Mouse (Mus musculus) heart, embryonic 11.5 days (tissue): ENCODE results near the gene Pds5a. TPM values are rescaled to one million over a fixed set of nuclear protein-coding genes. Genes with fewer than 3 reads are reported as not detected.
"Not testable (repeated sequence)": the region's sequence is repeated elsewhere in the genome, so short reads cannot be mapped to it uniquely, and the experiment has no call there.

Experiments used
- ATAC-seq: fragments of 200-750 bp; cut with Nextera tagmentation; replicated peaks from 2 replicates; pipeline ENCODE4 v1.8.0; 2017; ENCODE audit warnings: moderate library complexity; ENCODE audit not compliant: insufficient number of reproducible peaks, low FRiP score, low TSS enrichment
- H3K27ac ChIP-seq: fragments of 300-500 bp; sonication (generic); 2 replicates; pipeline ENCODE4 v1.5.1; 2014; ENCODE audit warnings: mild to moderate bottlenecking, low read depth, low read length
- H3K27me3 ChIP-seq: fragments of 300-500 bp; sonication (generic); 2 replicates; pipeline ENCODE4 v1.6.1; 2014; ENCODE audit warnings: mild to moderate bottlenecking, low read length, mixed read lengths; ENCODE audit not compliant: control insufficient read depth, insufficient read depth
- H3K36me3 ChIP-seq: fragments of 300-500 bp; sonication (generic); 2 replicates; pipeline ENCODE4 v1.6.1; 2014; ENCODE audit warnings: mild to moderate bottlenecking, low read length, moderate library complexity, mixed read lengths; ENCODE audit not compliant: control insufficient read depth, insufficient read depth
- H3K4me1 ChIP-seq: fragments of 300-500 bp; sonication (generic); 2 replicates; pipeline ENCODE4 v1.6.1; 2014; ENCODE audit warnings: low read length; ENCODE audit not compliant: control insufficient read depth, insufficient read depth
- H3K4me2 ChIP-seq: fragments of 300-500 bp; sonication (generic); 2 replicates; pipeline ENCODE4 v1.6.1; 2014; ENCODE audit warnings: mild to moderate bottlenecking, moderate library complexity
- H3K4me3 ChIP-seq: fragments of 300-500 bp; sonication (generic); 2 replicates; pipeline ENCODE4 v1.5.1; 2014; ENCODE audit warnings: low read depth, low read length
- H3K9ac ChIP-seq: fragments of 300-500 bp; sonication (generic); 2 replicates; pipeline ENCODE4 v1.6.1; 2014; ENCODE audit warnings: mild to moderate bottlenecking, low read depth, low read length, moderate library complexity
- H3K9me3 ChIP-seq: fragments of 300-500 bp; sonication (generic); replicated peaks from 2 replicates; pipeline ENCODE4 v1.6.1; 2016; ENCODE audit warnings: low read length; ENCODE audit not compliant: control insufficient read depth
- WGBS: fragments of 180-500 bp; shearing (Covaris S2); extraction: QIAGEN DNeasy Blood & Tissue Kit; methylation state at CpG from one replicate; pipeline ENCODE4 v1.1.7; 2014; ENCODE audit not compliant: insufficient replicate concordance; 5-methylcytosine and 5-hydroxymethylcytosine counted together
- polyA plus RNA-seq: library from polyadenylated mRNA; unstranded; fragments of >200 nt; fragmentation: Nextera tagmentation; extraction: Ambion mirVana; gene quantifications from 2 replicates; pipeline ENCODE4 v1.2.1, GENCODE M21; 2014

Pds5a gene
- polyA plus RNA-seq, 1 experiment from 2014 or later: 70.8 TPM

GRCm38 (mm10) chr5:65700102-65700501 lies 2.0 kb upstream of the Pds5a start:
- no peak overlapping the region for H3K4me2 ChIP-seq
- H3K27me3 ChIP-seq: no peaks in the 10 kb centered on the region
- no peak overlapping the region for H3K27ac ChIP-seq
- peaks cover 9% of the 10 kb centered on the region for H3K4me1 ChIP-seq
- no peak for ATAC-seq
- WGBS: 85% methylated on average over 5 of the region's 5 CpGs
- no peaks in the 10 kb centered on the region for H3K9me3 ChIP-seq
- H3K4me3 ChIP-seq: no peak overlapping the region
- H3K36me3 ChIP-seq: no peaks in the 10 kb centered on the region
- H3K9ac ChIP-seq: no peak overlapping the region

GRCm38 (mm10) chr5:65699146-65699545 lies 1.1 kb upstream of the Pds5a start:
- peaks cover 6% of the 10 kb centered on the region for H3K36me3 ChIP-seq
- H3K27ac ChIP-seq: peak overlapping the region; percentile 97
- H3K27me3 ChIP-seq: no peaks in the 10 kb centered on the region
- H3K9me3 ChIP-seq: no peaks in the 10 kb centered on the region
- H3K4me1 ChIP-seq: peaks cover 16% of the 10 kb centered on the region
- peak overlapping the region; percentile 95 for H3K9ac ChIP-seq
- peak overlapping the region; percentile 84 for H3K4me2 ChIP-seq
- WGBS: 66% methylated on average over 10 of the region's 10 CpGs
- H3K4me3 ChIP-seq: peak overlapping the region; percentile 99
- ATAC-seq: no peak

- H3K9ac ChIP-seq: peak overlapping the region; percentile 95
- H3K4me3 ChIP-seq: peak overlapping the region; percentile 99
- no peaks in the 10 kb centered on the region for H3K9me3 ChIP-seq
- WGBS: 26% methylated on average over 6 of the region's 6 CpGs
- peak overlapping the region; percentile 97 for H3K27ac ChIP-seq
- peaks cover 16% of the 10 kb centered on the region for H3K4me1 ChIP-seq
- peak overlapping the region; percentile 84 for H3K4me2 ChIP-seq
- no peak for ATAC-seq
- peaks cover 6% of the 10 kb centered on the region for H3K36me3 ChIP-seq
- no peaks in the 10 kb centered on the region for H3K27me3 ChIP-seq
Observed at GRCm38 (mm10) chr5:65698759-65699136, 675 bp upstream of the Pds5a start.

GRCm38 (mm10) chr5:65697486-65697835 lies 612 bp downstream of the Pds5a start:
- H3K9ac ChIP-seq: peak overlapping the region; percentile 95
- under 1% methylated on average over 48 of the region's 49 CpGs for WGBS
- ATAC-seq: peak; percentile 64

GRCm38 (mm10) chr5:65696821-65697485 lies 1.1 kb downstream of the Pds5a start:
- under 1% methylated on average over 58 of the region's 58 CpGs for WGBS
- H3K27ac ChIP-seq: peak overlapping the region; percentile 97

More at GRCm38 (mm10) chr5:65697486-65697835, 612 bp downstream of the Pds5a start:
- Histone ChIP-seq H3K36me3 (peaks cover 6% of the 10 kb centered on the region), H3K4me1 (peaks cover 16% of the 10 kb centered on the region), H3K4me2 (peak overlapping the region; percentile 84), H3K27me3 (no peaks in the 10 kb centered on the region), H3K9me3 (no peaks in the 10 kb centered on the region), H3K4me3 (peak overlapping the region; percentile 99), H3K27ac (peak overlapping the region; percentile 97)

GRCm38 (mm10) chr5:65694076-65694475 lies 4.0 kb downstream of the Pds5a start:
- H3K9me3 ChIP-seq, H3K27ac ChIP-seq, H3K36me3 ChIP-seq, H3K4me2 ChIP-seq, H3K27me3 ChIP-seq, H3K4me3 ChIP-seq, ATAC-seq, H3K9ac ChIP-seq: not testable (repeated sequence)
- 79% methylated on average over 3 of the region's 3 CpGs for WGBS
- H3K4me1 ChIP-seq: peaks cover 16% of the 10 kb centered on the region

More at GRCm38 (mm10) chr5:65696821-65697485, 1.1 kb downstream of the Pds5a start:
- peak overlapping the region; percentile 84 for H3K4me2 ChIP-seq
- peak; percentile 37; the same call in 1 of the 2 replicates for ATAC-seq
- peaks cover 16% of the 10 kb centered on the region for H3K4me1 ChIP-seq
- H3K4me3 ChIP-seq: peak overlapping the region; percentile 99
- H3K36me3 ChIP-seq: peaks cover 6% of the 10 kb centered on the region
- no peaks in the 10 kb centered on the region for H3K9me3 ChIP-seq
- H3K27me3 ChIP-seq: no peaks in the 10 kb centered on the region
- peak overlapping the region; percentile 95 for H3K9ac ChIP-seq

GRCm38 (mm10) chr5:65693018-65693417 lies 5.1 kb downstream of the Pds5a start:
- H3K9me3 ChIP-seq: no peaks in the 10 kb centered on the region
- no peak overlapping the region for H3K4me2 ChIP-seq
- peaks cover 16% of the 10 kb centered on the region for H3K4me1 ChIP-seq
- no peaks in the 10 kb centered on the region for H3K27me3 ChIP-seq
- H3K4me3 ChIP-seq: no peak overlapping the region
- H3K36me3 ChIP-seq: peaks cover 6% of the 10 kb centered on the region
- no peak overlapping the region for H3K27ac ChIP-seq
- ATAC-seq: no peak
- H3K9ac ChIP-seq: no peak overlapping the region

GRCm38 (mm10) chr5:65688806-65689205 lies 9.3 kb downstream of the Pds5a start:
- ATAC-seq: no peak
- WGBS: 91% methylated on average over 3 of the region's 3 CpGs
- Histone ChIP-seq H3K4me1 (no peaks in the 10 kb centered on the region), H3K4me2 (no peak overlapping the region), H3K27ac (no peak overlapping the region), H3K27me3 (no peaks in the 10 kb centered on the region), H3K4me3 (no peak overlapping the region), H3K9me3 (no peaks in the 10 kb centered on the region), H3K9ac (no peak overlapping the region), H3K36me3 (no peaks in the 10 kb centered on the region)

GRCm38 (mm10) chr5:65686806-65687205 lies 11.3 kb downstream of the Pds5a start:
- no peaks in the 10 kb centered on the region for H3K27me3 ChIP-seq
- H3K9ac ChIP-seq: no peak overlapping the region
- no peak for ATAC-seq
- WGBS: 84% methylated on average over 3 of the region's 3 CpGs
- H3K36me3 ChIP-seq: no peaks in the 10 kb centered on the region
- no peaks in the 10 kb centered on the region for H3K9me3 ChIP-seq
- H3K4me2 ChIP-seq: no peak overlapping the region
- no peak overlapping the region for H3K27ac ChIP-seq
- H3K4me3 ChIP-seq: no peak overlapping the region
- H3K4me1 ChIP-seq: no peaks in the 10 kb centered on the region
